9 mouse cellular contexts compared by ENCODE assay signal in genomic region chr14:32121920-32122315, GRCm38 (mm10). TPM values are rescaled to one million over a fixed set of nuclear protein-coding genes. Genes with fewer than 3 reads are reported as not detected.
A peak's percentile ranks its signal among the peaks of the same experiment; 100 is the strongest.
DNase-seq lines count a peak whose midpoint lies in the region; ATAC-seq and TF ChIP-seq lines count a peak whose summit lies in the region.
"Had no signal": no experiment of that assay in that cellular context is flagged by ENCODE, and none has a peak within 500 bp of the region (broad histone marks: within the 10 kb centered on the region; RNA-seq: fewer than 3 reads in every experiment).

No protein-coding gene starts in this region.

- no peak overlapping the region for H3K4me2 ChIP-seq in heart, embryonic 15.5 days
- no peak overlapping the region for H3K4me2 ChIP-seq in heart, embryonic 11.5 days
- H3K4me2 ChIP-seq in liver, embryonic 11.5 days, result no peak overlapping the region
- H3K4me2 ChIP-seq in hindbrain, embryonic 13.5 days, result no peak overlapping the region
- H3K4me2 ChIP-seq: embryonic facial prominence, embryonic 12.5 days had no signal

- no peaks in the 10 kb centered on the region for H3K36me3 ChIP-seq in heart, embryonic 15.5 days
- no peaks in the 10 kb centered on the region for H3K36me3 ChIP-seq in heart, embryonic 11.5 days (ENCODE audit: control insufficient read depth, insufficient read depth, low read length)
- H3K36me3 ChIP-seq in E14TG2a.4 (ENCODE audit: insufficient read depth, low read length), result no peaks in the 10 kb centered on the region
- no peaks in the 10 kb centered on the region for H3K36me3 ChIP-seq in liver, embryonic 11.5 days (ENCODE audit: control insufficient read depth, insufficient read depth, low read length)
- H3K36me3 ChIP-seq in hindbrain, embryonic 13.5 days, result no peaks in the 10 kb centered on the region
- H3K36me3 ChIP-seq: embryonic facial prominence, embryonic 12.5 days had no signal

- no peaks in the 10 kb centered on the region for H3K27me3 ChIP-seq in heart, embryonic 15.5 days
- H3K27me3 ChIP-seq in heart, embryonic 11.5 days (ENCODE audit: control insufficient read depth, insufficient read depth, low read length), result no peaks in the 10 kb centered on the region
- H3K27me3 ChIP-seq in E14TG2a.4 (ENCODE audit: insufficient read depth, low read length), result no peaks in the 10 kb centered on the region
- no peaks in the 10 kb centered on the region for H3K27me3 ChIP-seq in liver, embryonic 11.5 days (replicated peaks; ENCODE audit: control insufficient read depth, insufficient read depth, low read length)
- no peaks in the 10 kb centered on the region for H3K27me3 ChIP-seq in hindbrain, embryonic 13.5 days
- H3K27me3 ChIP-seq: embryonic facial prominence, embryonic 12.5 days had no signal

- peak; percentile 72 for TF ChIP-seq CTCF in E14TG2a.4 (conservative IDR thresholded peaks at IDR 0.05; ENCODE audit: low read length)

- H3K9ac ChIP-seq in heart, embryonic 15.5 days, result no peak overlapping the region
- no peak overlapping the region for H3K9ac ChIP-seq in heart, embryonic 11.5 days (ENCODE audit: low read depth, low read length)
- H3K9ac ChIP-seq in liver, embryonic 11.5 days (ENCODE audit: low read depth, low read length), result no peak overlapping the region
- no peak overlapping the region for H3K9ac ChIP-seq in hindbrain, embryonic 13.5 days
- H3K9ac ChIP-seq: embryonic facial prominence, embryonic 12.5 days had no signal

- WGBS in heart, embryonic 15.5 days, result 51% methylated on average over 2 of the region's 2 CpGs
- WGBS in heart, embryonic 11.5 days (ENCODE audit: insufficient replicate concordance), result 45% methylated on average over 2 of the region's 2 CpGs
- WGBS in liver, embryonic 11.5 days, result 41% methylated on average over 2 of the region's 2 CpGs
- 51% methylated on average over 2 of the region's 2 CpGs for WGBS in hindbrain, embryonic 13.5 days

- 0 out of 2 replicates have a peak, but pooled peaks have one; percentile 39 for ATAC-seq in heart, embryonic 15.5 days (replicated peaks; ENCODE audit: insufficient number of reproducible peaks, insufficient read depth, low FRiP score, low read depth)
- ATAC-seq in heart, embryonic 11.5 days (replicated peaks; ENCODE audit: insufficient number of reproducible peaks, low FRiP score, low TSS enrichment), result no peak
- peak; percentile 62; the same call in 1 of the 2 replicates for ATAC-seq in liver, embryonic 11.5 days (replicated peaks; ENCODE audit: low FRiP score)
- ATAC-seq in hindbrain, embryonic 13.5 days (ENCODE audit: low FRiP score), result no peak

- H3K9me3 ChIP-seq in heart, embryonic 15.5 days (replicated peaks), result no peaks in the 10 kb centered on the region
- H3K9me3 ChIP-seq in heart, embryonic 11.5 days (replicated peaks; ENCODE audit: control insufficient read depth, low read length), result no peaks in the 10 kb centered on the region
- no peaks in the 10 kb centered on the region for H3K9me3 ChIP-seq in E14TG2a.4 (ENCODE audit: low read length)
- H3K9me3 ChIP-seq in liver, embryonic 11.5 days (ENCODE audit: control insufficient read depth, low read length), result no peaks in the 10 kb centered on the region
- H3K9me3 ChIP-seq in hindbrain, embryonic 13.5 days, result no peaks in the 10 kb centered on the region
- H3K9me3 ChIP-seq: embryonic facial prominence, embryonic 12.5 days had no signal

- no peaks in the 10 kb centered on the region for H3K4me1 ChIP-seq in heart, embryonic 15.5 days (replicated peaks)
- no peaks in the 10 kb centered on the region for H3K4me1 ChIP-seq in heart, embryonic 11.5 days (ENCODE audit: control insufficient read depth, insufficient read depth, low read length)
- peaks cover 63% of the 10 kb centered on the region for H3K4me1 ChIP-seq in E14TG2a.4 (replicated peaks; ENCODE audit: low read depth, low read length)
- no peaks in the 10 kb centered on the region; the same call in 1 of the 2 replicates for H3K4me1 ChIP-seq in liver, embryonic 11.5 days (replicated peaks; ENCODE audit: control insufficient read depth, insufficient read depth, low read length)
- no peaks in the 10 kb centered on the region for H3K4me1 ChIP-seq in hindbrain, embryonic 13.5 days (replicated peaks)
- H3K4me1 ChIP-seq: embryonic facial prominence, embryonic 12.5 days had no signal

- H3K4me3 ChIP-seq in heart, embryonic 15.5 days, result no peak overlapping the region
- H3K4me3 ChIP-seq in heart, embryonic 11.5 days (ENCODE audit: low read depth, low read length), result no peak overlapping the region
- no peak overlapping the region for H3K4me3 ChIP-seq in E14TG2a.4 (replicated peaks; ENCODE audit: low read length)
- H3K4me3 ChIP-seq in liver, embryonic 11.5 days (ENCODE audit: low read depth, low read length), result no peak overlapping the region
- no peak overlapping the region for H3K4me3 ChIP-seq in hindbrain, embryonic 13.5 days
- H3K4me3 ChIP-seq: embryonic facial prominence, embryonic 12.5 days had no signal

- H3K27ac ChIP-seq in heart, embryonic 15.5 days, result no peak overlapping the region
- H3K27ac ChIP-seq in heart, embryonic 11.5 days (ENCODE audit: low read depth, low read length), result no peak overlapping the region
- no peak overlapping the region for H3K27ac ChIP-seq in liver, embryonic 11.5 days (ENCODE audit: low read depth, low read length)
- no peak overlapping the region for H3K27ac ChIP-seq in hindbrain, embryonic 13.5 days
- H3K27ac ChIP-seq: embryonic facial prominence, embryonic 12.5 days had no signal

- DNase-seq in embryo, embryonic 10.5 days (ENCODE audit: low spot score), result peak; percentile 55
- no peak for DNase-seq in liver, embryonic 11.5 days (ENCODE audit: low spot score)
- DNase-seq in spleen, adult 12 weeks (ENCODE audit: low spot score), result peak; percentile 26
- DNase-seq in left cerebral cortex, adult 18-20 months (ENCODE audit: low spot score in 2 of 2), result no peak

RNA-seq across cellular contexts. Expression of gene Msmb, which starts 19.9 kb away (rescaled TPM):
- not detected in 2 replicates for polyA plus RNA-seq in heart, embryonic 15.5 days (2015; fragmentation: Nextera tagmentation; extraction: Ambion mirVana)
- not detected in 2 replicates for polyA plus RNA-seq in heart, embryonic 11.5 days (2014; fragmentation: Nextera tagmentation; extraction: Ambion mirVana)
- 0.38 TPM in 1 of 2 replicates, not detected in the other for polyA plus RNA-seq in liver, embryonic 11.5 days (2014; fragmentation: Nextera tagmentation; extraction: Ambion mirVana)
- total RNA-seq in left cerebral cortex, adult 18-20 months (2021), result not detected
- not detected in 2 replicates for polyA plus RNA-seq in hindbrain, embryonic 13.5 days (2015; fragmentation: Nextera tagmentation; extraction: Ambion mirVana)
- polyA plus RNA-seq: embryonic facial prominence, embryonic 12.5 days had no signal

RNA-seq across cellular contexts. Expression of gene Dph3, which starts 36.4 kb away (rescaled TPM):
- 66.3 and 81.3 TPM in 2 replicates for polyA plus RNA-seq in heart, embryonic 15.5 days (2015; fragmentation: Nextera tagmentation; extraction: Ambion mirVana)
- 94.3 and 99.3 TPM in 2 replicates for polyA plus RNA-seq in heart, embryonic 11.5 days (2014; fragmentation: Nextera tagmentation; extraction: Ambion mirVana)
- polyA plus RNA-seq in liver, embryonic 11.5 days (2014; fragmentation: Nextera tagmentation; extraction: Ambion mirVana), result 130 and 141 TPM in 2 replicates
- total RNA-seq in left cerebral cortex, adult 18-20 months (2021), result 10 to 100 TPM; 40.2 to 45.3 TPM
- polyA plus RNA-seq in hindbrain, embryonic 13.5 days (2015; fragmentation: Nextera tagmentation; extraction: Ambion mirVana), result 72.1 and 80.2 TPM in 2 replicates

RNA-seq across cellular contexts. Expression of gene Oxnad1, which starts 36.7 kb away (rescaled TPM):
- polyA plus RNA-seq in heart, embryonic 15.5 days (2015; fragmentation: Nextera tagmentation; extraction: Ambion mirVana), result 34.3 and 38.4 TPM in 2 replicates
- polyA plus RNA-seq in heart, embryonic 11.5 days (2014; fragmentation: Nextera tagmentation; extraction: Ambion mirVana), result 25.6 and 31.9 TPM in 2 replicates
- polyA plus RNA-seq in liver, embryonic 11.5 days (2014; fragmentation: Nextera tagmentation; extraction: Ambion mirVana), result 27.2 and 32.9 TPM in 2 replicates
- 10 to 100 TPM; 13.3 to 15.0 TPM for total RNA-seq in left cerebral cortex, adult 18-20 months (2021)
- 17.7 and 24.5 TPM in 2 replicates for polyA plus RNA-seq in hindbrain, embryonic 13.5 days (2015; fragmentation: Nextera tagmentation; extraction: Ambion mirVana)

RNA-seq across cellular contexts. Expression of gene Ncoa4, which starts 37.7 kb away (rescaled TPM):
- 131 and 154 TPM in 2 replicates for polyA plus RNA-seq in heart, embryonic 15.5 days (2015; fragmentation: Nextera tagmentation; extraction: Ambion mirVana)
- 145 and 157 TPM in 2 replicates for polyA plus RNA-seq in heart, embryonic 11.5 days (2014; fragmentation: Nextera tagmentation; extraction: Ambion mirVana)
- polyA plus RNA-seq in liver, embryonic 11.5 days (2014; fragmentation: Nextera tagmentation; extraction: Ambion mirVana), result 172 and 197 TPM in 2 replicates
- 10 to 100 TPM; 96.8 to 97.3 TPM for total RNA-seq in left cerebral cortex, adult 18-20 months (2021)
- 93.0 and 93.5 TPM in 2 replicates for polyA plus RNA-seq in hindbrain, embryonic 13.5 days (2015; fragmentation: Nextera tagmentation; extraction: Ambion mirVana)

Comparison
In these comparisons a context has a peak if more than half of its experiments do, and no peak if none do; other contexts are left out.
1. ATAC-seq: peak in heart, embryonic 15.5 days (single experiment) and liver, embryonic 11.5 days (single experiment); none in heart, embryonic 11.5 days (single experiment) and hindbrain, embryonic 13.5 days (single experiment).
2. DNase-seq: peak in embryo, embryonic 10.5 days (single experiment) and spleen, adult 12 weeks (single experiment); none in liver, embryonic 11.5 days (single experiment) and left cerebral cortex, adult 18-20 months (0 of 2).